Mouse (Mus musculus) heart, embryonic 10.5 days (tissue): ENCODE measurements around the gene Calr4. TPM values are rescaled to one million over a fixed set of nuclear protein-coding genes. Genes with fewer than 3 reads are reported as not detected.

ENCODE experiments used
- DNase-seq: peaks from one replicate; pipeline ENCODE4 v3.0.0-alpha.2; 2017; ENCODE audit warnings: low spot score
- H3K27ac ChIP-seq: fragments of 300-500 bp; sonication (generic); 2 replicates; pipeline ENCODE4 v1.5.1; 2016; ENCODE audit warnings: mild to moderate bottlenecking
- H3K27me3 ChIP-seq: fragments of 300-500 bp; sonication (generic); 2 replicates; pipeline ENCODE4 v1.6.1; 2016; ENCODE audit warnings: mild to moderate bottlenecking; ENCODE audit not compliant: poor library complexity, insufficient read depth, severe bottlenecking
- H3K36me3 ChIP-seq: fragments of 300-500 bp; sonication (generic); 2 replicates; pipeline ENCODE4 v1.6.1; 2016; ENCODE audit warnings: mild to moderate bottlenecking, moderate library complexity
- H3K4me1 ChIP-seq: fragments of 300-500 bp; sonication (generic); 2 replicates; pipeline ENCODE4 v1.6.1; 2016; ENCODE audit warnings: mild to moderate bottlenecking
- H3K4me3 ChIP-seq: fragments of 300-500 bp; sonication (generic); 2 replicates; pipeline ENCODE4 v1.5.1; 2016; ENCODE audit warnings: mild to moderate bottlenecking, moderate library complexity
- H3K9me3 ChIP-seq: fragments of 300-500 bp; sonication (generic); 2 replicates; pipeline ENCODE4 v1.6.1; 2016; ENCODE audit warnings: mild to moderate bottlenecking, moderate library complexity
- WGBS: fragments of 180-500 bp; shearing (Covaris S2); methylation state at CpG from one replicate; pipeline ENCODE4 v1.1.7; 2016; 5-methylcytosine and 5-hydroxymethylcytosine counted together
- polyA plus RNA-seq: library from polyadenylated mRNA; unstranded; fragments of >200 nt; fragmentation: Nextera tagmentation; extraction: Ambion mirVana; gene quantifications from 2 replicates; pipeline ENCODE4 v1.2.1, GENCODE M21; 2016

Calr4 gene
- polyA plus RNA-seq, 1 experiment from 2014 or later: 0.11 TPM

GRCm38 (mm10) chr4:109266744-109267143, 32.5 kb downstream of the Calr4 start:
- Histone ChIP-seq H3K36me3 (no peaks in the 10 kb centered on the region), H3K27me3 (no peaks in the 10 kb centered on the region), H3K4me3 (no peak overlapping the region), H3K27ac (no peak overlapping the region), H3K4me1 (peaks cover 5% of the 10 kb centered on the region; the same call in 1 of the 2 replicates), H3K9me3 (no peaks in the 10 kb centered on the region)
- 71% methylated on average over 2 of the region's 2 CpGs for WGBS
- DNase-seq: no peak

GRCm38 (mm10) chr4:109267452-109267851, 33.2 kb downstream of the Calr4 start:
- no peaks in the 10 kb centered on the region for H3K27me3 ChIP-seq
- H3K4me1 ChIP-seq: no peaks in the 10 kb centered on the region
- H3K27ac ChIP-seq: no peak overlapping the region
- DNase-seq: no peak
- no peak overlapping the region for H3K4me3 ChIP-seq
- WGBS: 81% methylated on average over 3 of the region's 3 CpGs
- H3K36me3 ChIP-seq: no peaks in the 10 kb centered on the region
- no peaks in the 10 kb centered on the region for H3K9me3 ChIP-seq

DNA sequence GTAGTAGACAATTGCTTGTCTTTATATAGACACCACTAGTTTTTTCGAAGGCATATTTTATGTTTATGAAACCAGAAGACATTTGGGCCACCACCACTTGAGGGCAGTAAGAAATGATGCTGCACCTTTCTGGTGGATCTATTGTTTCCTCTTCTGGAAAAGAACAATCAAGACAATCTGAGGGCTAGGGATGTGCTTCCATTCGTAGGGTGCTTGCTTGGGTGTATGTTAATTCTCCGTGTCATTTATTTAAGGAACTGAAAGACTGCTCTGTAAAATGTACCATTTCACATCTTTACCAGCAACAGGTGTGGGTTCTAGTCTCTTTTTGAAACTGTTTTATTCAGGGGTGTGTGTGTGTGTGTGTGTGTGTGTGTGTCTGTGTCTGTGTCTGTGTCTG, 34.6 kb downstream of the Calr4 start:
- H3K4me1 ChIP-seq: no peaks in the 10 kb centered on the region
- H3K27me3 ChIP-seq: no peaks in the 10 kb centered on the region
- no peaks in the 10 kb centered on the region for H3K9me3 ChIP-seq
- H3K36me3 ChIP-seq: no peaks in the 10 kb centered on the region
- no peak overlapping the region for H3K27ac ChIP-seq
- WGBS: 80% methylated on average over 3 of the region's 3 CpGs
- H3K4me3 ChIP-seq: no peak overlapping the region
- no peak for DNase-seq

GRCm38 (mm10) chr4:109271803-109272202, 37.5 kb downstream of the Calr4 start:
- H3K4me3 ChIP-seq: no peak overlapping the region
- DNase-seq: no peak
- 84% methylated on average over 4 of the region's 4 CpGs for WGBS
- no peaks in the 10 kb centered on the region for H3K4me1 ChIP-seq
- H3K9me3 ChIP-seq: no peaks in the 10 kb centered on the region
- no peaks in the 10 kb centered on the region for H3K27me3 ChIP-seq
- H3K36me3 ChIP-seq: no peaks in the 10 kb centered on the region
- no peak overlapping the region for H3K27ac ChIP-seq

GRCm38 (mm10) chr4:109273586-109274240, 39.4 kb downstream of the Calr4 start:
- Histone ChIP-seq H3K27ac (no peak overlapping the region), H3K4me1 (no peaks in the 10 kb centered on the region), H3K36me3 (no peaks in the 10 kb centered on the region), H3K9me3 (no peaks in the 10 kb centered on the region), H3K4me3 (no peak overlapping the region), H3K27me3 (no peaks in the 10 kb centered on the region)
- no peak for DNase-seq
- 90% methylated on average over 2 of the region's 2 CpGs for WGBS

DNA sequence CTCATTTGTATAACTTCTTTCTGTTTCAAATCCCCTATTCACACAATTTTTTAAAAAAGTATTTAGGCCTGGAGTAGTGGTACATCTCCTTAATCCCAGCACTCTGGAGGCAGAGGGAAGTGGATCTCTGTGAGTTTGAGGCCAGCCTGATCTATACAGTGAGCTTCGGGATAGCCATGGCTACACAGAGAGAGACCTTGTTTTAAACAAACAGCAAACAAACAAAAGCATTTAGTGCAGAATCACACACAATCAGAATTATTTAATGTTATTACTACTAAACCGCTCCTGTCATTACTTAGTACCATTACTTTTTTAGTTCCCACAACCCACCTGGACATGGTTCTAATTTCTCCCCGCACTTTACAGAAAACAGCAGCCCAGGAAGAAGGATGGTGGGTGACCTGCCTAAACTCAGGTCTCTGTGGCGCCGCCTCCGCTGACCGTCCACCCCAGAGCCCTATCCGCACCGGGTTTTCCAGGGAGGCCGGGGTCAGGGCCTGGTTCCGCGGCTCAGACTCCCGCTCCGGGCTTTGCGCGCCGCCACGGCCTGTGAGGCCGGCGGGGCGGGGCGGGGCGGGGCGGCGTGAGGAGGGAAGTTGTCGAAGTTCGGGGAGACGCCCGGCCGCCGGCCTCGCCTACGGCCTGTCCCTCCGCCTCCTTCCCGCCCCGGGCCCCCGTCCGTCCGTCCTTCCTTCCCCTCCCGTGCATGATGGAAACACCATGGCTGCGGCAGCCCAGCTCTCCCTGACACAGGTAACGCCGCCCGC, 45.6 kb downstream of the Calr4 start, which contains the start of gene Eps15:
TSS of gene Eps15 (plus strand) at position 580 of the 770 bp plus-strand sequence.
- Histone ChIP-seq H3K27ac (peak within 1 kb of the TSS; percentile 97), H3K27me3 (no peaks in the 10 kb centered on the region), H3K9me3 (no peaks in the 10 kb centered on the region), H3K4me3 (peak within 1 kb of the TSS; percentile 85), H3K36me3 (no peaks in the 10 kb centered on the region), H3K4me1 (peaks cover 11% of the 10 kb centered on the region)
- DNase-seq: peak; percentile 97
- 3% methylated on average over 40 of the region's 44 CpGs for WGBS

- H3K4me3 ChIP-seq: peak overlapping the region; percentile 85
- H3K9me3 ChIP-seq: no peaks in the 10 kb centered on the region
- DNase-seq: peak; percentile 82
- H3K36me3 ChIP-seq: no peaks in the 10 kb centered on the region
- peaks cover 11% of the 10 kb centered on the region for H3K4me1 ChIP-seq
- under 1% methylated on average over 72 of the region's 85 CpGs for WGBS
- H3K27ac ChIP-seq: peak overlapping the region; percentile 97
- no peaks in the 10 kb centered on the region for H3K27me3 ChIP-seq
These were observed 46.3 kb downstream of the Calr4 start for GRCm38 (mm10) chr4:109280459-109281160.

GRCm38 (mm10) chr4:109281161-109281560, 46.9 kb downstream of the Calr4 start:
- Histone ChIP-seq H3K27me3 (no peaks in the 10 kb centered on the region), H3K4me3 (peak overlapping the region; percentile 85), H3K27ac (0 out of 2 replicates have a peak overlapping the region, but pooled peaks have one; percentile 97), H3K9me3 (no peaks in the 10 kb centered on the region), H3K4me1 (peaks cover 11% of the 10 kb centered on the region), H3K36me3 (no peaks in the 10 kb centered on the region)
- DNase-seq: no peak
- WGBS: 5% methylated on average over 4 of the region's 4 CpGs

DNA sequence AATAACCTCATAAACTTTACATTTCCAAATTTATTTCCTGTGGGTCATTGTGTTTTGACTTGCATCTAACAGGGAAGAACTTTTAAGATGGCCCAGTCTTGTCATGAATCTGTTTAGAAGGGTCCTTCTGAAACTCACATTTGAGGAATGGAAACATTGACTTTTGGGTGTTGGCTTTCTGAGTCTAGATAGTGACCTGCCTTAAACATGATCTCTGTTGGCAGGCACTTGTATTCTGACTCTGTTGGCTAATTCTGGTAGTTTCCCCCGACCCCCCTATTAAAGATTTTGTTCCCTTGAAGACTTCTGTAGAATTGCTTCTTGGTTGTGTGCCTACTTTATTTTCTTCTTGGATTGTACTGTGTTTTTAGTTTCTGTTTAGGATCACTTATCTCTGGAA, 47.7 kb downstream of the Calr4 start:
- Histone ChIP-seq H3K27ac (no peak overlapping the region), H3K27me3 (no peaks in the 10 kb centered on the region), H3K9me3 (no peaks in the 10 kb centered on the region), H3K4me1 (peaks cover 11% of the 10 kb centered on the region), H3K4me3 (no peak overlapping the region), H3K36me3 (no peaks in the 10 kb centered on the region)
- WGBS: 92% methylated on average over 1 of the region's 1 CpGs
- no peak for DNase-seq

GRCm38 (mm10) chr4:109294629-109295028, 60.3 kb downstream of the Calr4 start:
- no peaks in the 10 kb centered on the region for H3K4me1 ChIP-seq
- DNase-seq: no peak
- H3K4me3 ChIP-seq: no peak overlapping the region
- H3K27ac ChIP-seq: no peak overlapping the region
- H3K9me3 ChIP-seq: no peaks in the 10 kb centered on the region
- H3K36me3 ChIP-seq: peaks cover 4% of the 10 kb centered on the region; the same call in 1 of the 2 replicates
- H3K27me3 ChIP-seq: no peaks in the 10 kb centered on the region

GRCm38 (mm10) chr4:109296510-109296909, 62.2 kb downstream of the Calr4 start:
- 74% methylated on average over 2 of the region's 2 CpGs for WGBS
- H3K27me3 ChIP-seq: no peaks in the 10 kb centered on the region
- no peaks in the 10 kb centered on the region for H3K9me3 ChIP-seq
- DNase-seq: no peak
- H3K4me1 ChIP-seq: no peaks in the 10 kb centered on the region
- H3K27ac ChIP-seq: no peak overlapping the region
- H3K4me3 ChIP-seq: no peak overlapping the region
- H3K36me3 ChIP-seq: peaks cover 4% of the 10 kb centered on the region; the same call in 1 of the 2 replicates

DNA sequence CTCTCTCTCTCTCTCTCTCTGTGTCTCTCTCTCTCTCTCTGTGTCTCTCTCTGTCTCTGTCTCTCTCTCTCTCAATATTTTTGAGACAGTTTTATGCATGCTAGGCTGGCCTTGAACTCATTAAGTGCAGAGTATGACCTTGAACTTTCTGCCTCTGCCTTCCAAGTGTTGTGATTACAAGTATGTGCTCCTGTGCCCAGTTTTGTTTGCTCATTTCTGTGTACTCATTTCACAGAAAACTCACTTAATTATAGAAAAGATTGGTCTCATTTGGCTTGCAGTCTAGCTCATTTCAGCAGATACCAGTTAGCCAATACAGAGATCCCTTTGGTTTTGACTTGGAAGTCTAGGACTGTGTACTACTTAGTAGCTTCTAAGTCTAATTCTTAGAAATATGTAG, 64.9 kb downstream of the Calr4 start:
- Histone ChIP-seq H3K36me3 (peaks cover 4% of the 10 kb centered on the region; the same call in 1 of the 2 replicates), H3K4me1 (no peaks in the 10 kb centered on the region), H3K9me3 (no peaks in the 10 kb centered on the region), H3K27ac (no peak overlapping the region), H3K4me3 (no peak overlapping the region), H3K27me3 (no peaks in the 10 kb centered on the region)
- DNase-seq: no peak
